Mouse (Mus musculus) layer of hippocampus, postnatal 10 days (tissue): ENCODE measurements around the gene St6galnac4. TPM values are rescaled to one million over a fixed set of nuclear protein-coding genes. Genes with fewer than 3 reads are reported as not detected.

Source experiments
- DNase-seq, 2 experiments: peaks; one replicate each; pipeline ENCODE4 v3.0.0; 2021; ENCODE audit warnings: low spot score in 2 of 2
- total RNA-seq, 2 experiments: library from RNA; stranded (reverse); gene quantifications; 2 replicates each; pipeline ENCODE4 v1.2.3; 2021

Gene St6galnac4
- total RNA-seq, 2 experiments from 2014 or later = 41.9 to 47.1 TPM

- peak in 1 of 2 experiments; percentile 42 for DNase-seq
Observed at GRCm38 (mm10) chr2:32646379-32647056, 59.6 kb downstream of the St6galnac4 start, which contains the start of gene Eng. Eng (plus strand) TSS chr2:32646595.

DNA sequence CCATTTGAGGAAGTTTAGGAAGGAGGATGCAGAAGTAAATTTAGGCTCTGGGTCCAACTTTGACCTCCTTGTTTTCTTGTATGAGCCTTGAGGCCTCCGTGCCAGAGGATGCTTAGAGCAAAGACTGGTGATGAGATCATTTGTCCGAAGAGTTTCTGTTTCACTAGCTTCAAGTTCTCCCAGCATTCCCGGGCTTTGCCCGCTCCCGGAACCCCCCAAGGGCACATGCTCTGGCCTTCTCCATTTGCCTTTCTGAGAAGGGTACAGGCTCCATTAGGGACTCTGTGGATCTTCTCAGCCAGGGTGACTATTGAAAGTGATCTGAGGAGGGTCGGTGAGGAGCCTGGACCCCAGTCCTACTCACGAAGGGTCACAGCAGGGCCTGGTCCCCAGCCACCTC, 60.5 kb downstream of the St6galnac4 start:
- DNase-seq = no peak

Other genes with a start within 250 kb of the St6galnac4 start
- 10 to 100 TPM; 74.6 to 75.0 TPM for gene Ciz1, start 234.8 kb upstream of the St6galnac4 start, total RNA-seq
- 100 to 1,000 TPM; 715 to 725 TPM for gene Dnm1, start 233.8 kb upstream of the St6galnac4 start, total RNA-seq
- gene 1110008P14Rik, start 205.2 kb upstream of the St6galnac4 start, total RNA-seq = 100 to 1,000 TPM; 163 to 168 TPM
- gene Lcn2, start 198.8 kb upstream of the St6galnac4 start, total RNA-seq = 1 to 10 TPM; 2.4 to 2.9 TPM
- gene Ptges2, start 191.2 kb upstream of the St6galnac4 start, total RNA-seq = 10 to 100 TPM; 42.0 to 42.5 TPM
- gene Naif1, start 136.6 kb upstream of the St6galnac4 start, total RNA-seq = 1 to 10 TPM; 3.4 TPM
- gene Slc25a25, start 135.7 kb upstream of the St6galnac4 start, total RNA-seq = 10 to 100 TPM; 46.0 to 48.9 TPM
- gene Fam102a, start 51.8 kb upstream of the St6galnac4 start, total RNA-seq = 10 to 100 TPM; 34.8 to 38.0 TPM
- 10 to 100 TPM; 69.6 to 88.4 TPM for gene Dpm2, start 16.2 kb upstream of the St6galnac4 start, total RNA-seq
- gene Pip5kl1, start 12.3 kb upstream of the St6galnac4 start, total RNA-seq = 1 to 10 TPM; 6.4 to 7.1 TPM
- gene 9430097D07Rik, start 11.4 kb upstream of the St6galnac4 start, total RNA-seq = under 1 TPM; 0.45 to 0.64 TPM
- 100 to 1,000 TPM in 1 of 2 experiments, 10 to 100 TPM in 1; 99.1 to 104 TPM for gene St6galnac6, start 12.6 kb downstream of the St6galnac4 start, total RNA-seq
- gene Ak1, start 34.7 kb downstream of the St6galnac4 start, total RNA-seq = 100 to 1,000 TPM; 109 TPM
- gene Eng, start 59.5 kb downstream of the St6galnac4 start, total RNA-seq = 10 to 100 TPM; 25.9 to 28.2 TPM
- gene Fpgs, start 117.0 kb downstream of the St6galnac4 start, total RNA-seq = 10 to 100 TPM; 17.1 to 17.2 TPM
- 10 to 100 TPM; 86.8 to 92.1 TPM for gene Cdk9, start 126.0 kb downstream of the St6galnac4 start, total RNA-seq
- gene Sh2d3c, start 134.0 kb downstream of the St6galnac4 start, total RNA-seq = 10 to 100 TPM; 34.7 to 40.3 TPM
- gene 6330409D20Rik, start 153.9 kb downstream of the St6galnac4 start, total RNA-seq = 1 to 10 TPM; 2.1 to 3.2 TPM
- gene Tor2a, start 170.1 kb downstream of the St6galnac4 start, total RNA-seq = 10 to 100 TPM; 28.9 to 32.9 TPM
- under 1 TPM; 0.71 to 0.94 TPM for gene Ttc16, start 188.5 kb downstream of the St6galnac4 start, total RNA-seq
- 10 to 100 TPM in 1 of 2 experiments, 1 to 10 TPM in 1; 5.4 to 11.5 TPM for gene Ptrh1, start 188.7 kb downstream of the St6galnac4 start, total RNA-seq
- gene Cfap157, start 197.3 kb downstream of the St6galnac4 start, total RNA-seq = under 1 TPM; 0.75 to 0.76 TPM